Mouse (Mus musculus) erythroblast, adult 5-6 weeks (primary cell): ENCODE measurements around the gene Ptger4. TPM values are rescaled to one million over a fixed set of nuclear protein-coding genes. Genes with fewer than 3 reads are reported as not detected.

Experiments
- ATAC-seq: replicated peaks from 2 replicates; pipeline ENCODE4 v1.8.0; 2016; ENCODE audit warnings: moderate number of reproducible peaks, mild to moderate bottlenecking, moderate TSS enrichment, inconsistent platforms; ENCODE audit not compliant: poor library complexity, low FRiP score, severe bottlenecking
- total RNA-seq, 2 experiments: library from RNA; stranded (forward) in 1 of 2; stranded (reverse) in 1 of 2; fragments of 150-400 nt in 1 of 2; fragments of 200-764, 138-1000 nt in 1 of 2; gene quantifications; 2 replicates each; pipeline versions ENCODE4 v1.2.3 to v1.2.4; 2015 to 2017; ENCODE audit warnings: low replicate concordance in 2 of 2

The Ptger4 gene
- total RNA-seq (2015; ENCODE audit: low replicate concordance) = 4.8 and 13.6 TPM in 2 replicates
- 2.0 and 3.7 TPM in 2 replicates for total RNA-seq (2017; ENCODE audit: low replicate concordance)

GRCm38 (mm10) chr15:5243959-5244905 lies at the start of gene Ptger4:
Gene Ptger4 (minus strand): TSS chr15:5244187.
- peak; percentile 87 for ATAC-seq

- ATAC-seq = no peak
Measured at GRCm38 (mm10) chr15:5288412-5288811, 44.4 kb upstream of the Ptger4 start.

GRCm38 (mm10) chr15:5287072-5287471 lies 43.1 kb upstream of the Ptger4 start:
- no peak for ATAC-seq

DNA sequence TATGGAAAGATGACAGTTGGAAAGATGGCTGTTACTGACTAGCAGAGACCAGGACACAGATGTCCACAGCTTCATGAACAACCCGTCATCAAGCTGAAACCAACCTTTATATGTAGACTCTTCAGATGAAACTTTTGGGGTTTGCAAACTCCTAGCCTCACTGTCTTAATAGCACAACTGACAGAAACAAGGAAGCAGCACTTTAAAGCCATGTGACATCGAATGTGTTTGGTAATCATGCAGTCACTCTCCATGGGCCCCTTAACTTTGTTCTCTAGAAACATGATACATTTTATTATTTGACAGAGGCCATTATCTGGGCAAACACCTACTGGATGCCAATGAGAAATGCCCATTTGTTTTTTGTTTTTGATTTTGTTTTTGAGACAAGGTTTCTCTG lies 37.3 kb upstream of the Ptger4 start:
- ATAC-seq = no peak

GRCm38 (mm10) chr15:5279831-5280230 lies 35.8 kb upstream of the Ptger4 start:
- no peak for ATAC-seq

DNA sequence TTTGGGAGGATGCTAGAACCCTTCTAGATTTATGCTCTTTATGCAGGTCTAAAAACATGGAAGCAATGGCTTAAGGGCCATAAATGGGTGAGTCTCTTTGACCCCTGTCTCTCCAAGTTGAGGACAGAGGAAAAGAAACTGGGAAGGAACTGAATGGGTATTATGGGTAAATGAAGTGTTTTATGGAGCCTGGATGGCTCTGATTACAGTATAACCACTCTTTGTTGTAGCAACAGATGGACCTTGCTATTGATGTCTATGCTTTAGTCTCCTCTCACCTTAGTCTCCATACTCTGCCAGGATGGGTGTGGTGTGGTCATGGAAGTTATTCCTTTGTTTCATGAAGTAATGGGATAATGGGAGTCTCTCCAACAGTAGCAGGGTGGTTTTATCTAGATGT lies 34.5 kb upstream of the Ptger4 start:
- ATAC-seq = no peak

DNA sequence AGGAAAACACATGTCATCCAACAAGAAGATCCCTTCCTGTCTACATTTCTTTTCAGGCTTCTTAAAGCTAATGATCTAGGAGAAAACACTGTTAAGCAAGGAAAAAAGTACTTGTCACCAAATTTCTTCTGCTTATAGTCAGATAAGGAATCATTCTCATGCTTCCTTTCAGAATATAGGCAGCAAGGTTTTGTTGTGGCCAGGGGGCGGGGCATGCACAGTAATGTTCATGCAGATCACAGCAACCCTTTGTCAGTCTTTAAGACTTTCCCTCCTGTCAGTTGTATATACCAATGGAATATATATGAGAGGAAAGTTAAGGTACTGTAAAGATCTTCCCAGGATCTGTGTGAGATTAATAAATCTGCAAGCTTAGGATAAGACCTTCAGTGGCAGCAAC lies 30.0 kb upstream of the Ptger4 start:
- ATAC-seq = no peak

DNA sequence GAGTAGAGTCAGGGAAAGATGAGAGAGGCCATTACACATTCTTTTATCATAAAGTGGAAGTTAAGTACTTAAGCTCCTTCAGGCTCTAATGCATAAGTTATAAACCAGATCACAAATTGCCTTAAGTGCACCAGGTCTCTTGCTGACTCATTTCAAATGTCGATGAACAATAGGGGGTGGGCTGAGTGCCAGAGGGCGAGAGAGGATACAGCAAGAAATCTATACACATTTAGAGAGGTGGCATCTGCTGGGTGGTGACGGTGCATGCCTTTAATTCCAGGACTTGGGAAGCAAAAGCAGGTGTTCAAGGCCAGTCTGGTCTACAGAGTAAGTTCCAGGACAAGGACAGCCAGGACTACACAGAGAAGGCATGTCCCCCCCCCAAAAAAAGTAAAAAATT lies 22.1 kb upstream of the Ptger4 start:
- no peak for ATAC-seq

DNA sequence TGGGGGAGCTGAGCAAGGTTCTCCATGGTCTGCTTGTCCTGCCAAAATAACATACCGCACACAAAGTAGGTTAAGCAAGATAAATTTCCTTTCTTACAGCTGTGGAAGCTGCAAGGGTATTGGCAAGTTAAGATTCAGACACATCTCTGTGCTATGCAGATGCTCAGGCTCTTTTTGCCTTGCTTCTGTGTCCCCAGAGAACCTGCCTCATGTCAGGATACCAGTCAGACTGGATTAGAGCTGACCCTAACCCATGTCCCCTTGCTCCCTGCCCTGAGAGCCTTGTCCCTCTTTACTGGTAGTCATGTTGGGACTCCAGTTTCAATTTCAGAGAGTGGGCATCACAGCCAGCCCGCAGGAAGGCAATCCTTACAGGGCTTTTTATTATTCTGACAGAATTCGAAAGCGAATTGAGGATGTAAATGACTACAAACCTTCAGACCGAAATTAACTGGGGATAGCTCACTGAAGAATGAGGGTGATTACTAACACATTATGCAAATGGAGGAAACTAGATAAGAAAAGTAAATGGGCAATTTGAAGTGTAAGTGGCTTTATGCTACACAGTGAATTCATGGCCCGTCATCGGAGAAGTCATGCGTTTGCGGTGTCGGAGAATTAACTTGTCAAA lies 19.0 kb upstream of the Ptger4 start:
- peak; percentile 45; the same call in 1 of the 2 replicates for ATAC-seq

GRCm38 (mm10) chr15:5262095-5262667 lies 18.2 kb upstream of the Ptger4 start:
- no peak for ATAC-seq

DNA sequence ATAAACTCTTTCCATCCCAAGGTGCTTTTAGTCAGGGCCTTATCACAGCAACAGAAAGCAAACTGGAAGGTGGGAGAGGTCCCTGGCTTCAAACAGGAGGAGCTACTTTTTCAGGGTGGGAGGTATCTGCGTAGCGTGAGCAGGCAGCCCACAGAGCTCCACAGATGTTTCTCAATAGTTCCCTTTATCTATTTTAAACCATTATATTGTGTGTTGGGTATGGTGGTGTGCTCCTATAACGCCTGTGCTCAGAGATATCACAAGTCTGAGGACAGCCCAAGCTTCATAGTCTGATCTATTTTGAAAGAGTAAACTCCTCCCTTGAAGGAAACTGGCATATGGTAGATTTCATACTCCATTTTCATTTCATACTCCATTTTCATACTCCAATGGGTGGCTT lies 17.0 kb upstream of the Ptger4 start:
- ATAC-seq = peak; percentile 70

DNA sequence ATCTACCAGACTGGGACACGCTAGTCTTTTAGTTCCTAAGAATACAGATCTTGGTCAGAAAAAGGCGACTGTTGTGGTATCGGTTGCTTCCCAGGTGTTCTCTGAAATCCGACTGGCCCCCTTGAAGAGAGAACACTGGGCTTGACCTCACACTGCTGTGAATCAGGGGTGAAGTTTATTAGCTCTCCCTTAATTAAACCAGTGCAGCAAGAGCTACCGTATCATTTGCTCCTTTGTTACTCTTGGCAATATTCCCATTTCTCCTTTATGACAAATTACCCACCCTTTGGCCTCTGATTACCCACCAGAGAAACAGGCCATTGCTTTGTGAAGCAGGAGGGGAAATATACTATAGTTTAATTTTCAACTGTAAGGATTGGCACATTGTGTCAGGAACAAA lies 16.2 kb upstream of the Ptger4 start:
- ATAC-seq = no peak

DNA sequence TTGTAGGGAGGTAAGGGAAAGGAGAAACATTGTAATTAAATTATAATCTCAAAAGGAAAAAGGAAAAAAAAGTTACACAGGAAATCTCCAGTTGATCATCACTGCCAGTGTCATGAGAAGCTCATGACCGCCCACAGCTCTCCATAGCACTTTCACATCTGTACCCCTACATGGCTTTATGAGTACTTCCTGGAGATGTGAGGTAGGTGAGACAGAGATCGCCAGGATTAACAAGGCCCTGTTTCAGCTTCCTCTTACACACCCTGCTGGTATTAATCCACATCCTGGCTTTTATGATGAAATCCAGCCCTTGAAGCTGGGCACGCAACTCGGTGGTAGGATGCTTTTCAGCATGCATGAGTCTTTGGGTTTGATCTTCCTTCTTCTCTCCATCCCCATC lies 6.2 kb upstream of the Ptger4 start:
- no peak for ATAC-seq

- ATAC-seq = peak; percentile 33
Measured at GRCm38 (mm10) chr15:5243036-5243958, 690 bp downstream of the Ptger4 start.

DNA sequence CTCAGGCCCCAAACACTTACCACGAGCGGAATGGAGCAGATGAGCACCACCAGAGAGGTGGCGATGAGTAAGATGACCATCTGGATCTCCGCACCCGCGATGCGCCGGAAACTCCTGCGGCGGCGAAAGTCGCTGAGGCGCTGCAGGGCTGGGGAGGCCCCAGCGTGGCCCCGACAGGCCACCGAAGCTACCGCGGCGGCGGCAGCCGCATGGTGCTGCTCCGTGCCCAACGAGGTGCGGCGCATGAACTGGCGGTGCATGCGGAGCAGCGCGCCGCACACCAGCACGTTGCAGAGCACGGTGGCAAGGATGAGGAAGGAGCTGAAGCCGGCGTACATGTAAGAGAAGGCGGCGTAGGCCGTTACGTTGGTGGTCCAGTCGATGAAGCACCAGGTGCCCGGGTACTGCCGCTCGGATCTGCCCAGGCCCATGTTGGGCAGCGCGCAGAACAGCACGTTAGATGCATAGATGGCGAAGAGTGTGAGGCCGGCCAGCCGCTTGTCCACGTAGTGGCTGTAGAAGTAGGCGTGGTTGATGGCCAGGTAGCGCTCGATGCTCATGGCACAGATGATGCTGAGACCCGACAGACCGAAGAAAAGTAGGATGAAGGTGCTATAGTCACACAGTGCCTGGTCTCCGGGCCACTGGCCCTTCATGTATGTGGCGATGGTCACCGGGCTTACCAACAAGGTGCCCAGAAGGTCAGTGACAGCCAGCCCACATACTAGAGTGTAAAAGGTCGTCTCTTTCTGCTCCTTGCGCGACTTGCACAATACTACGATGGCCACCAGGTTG lies 1.5 kb downstream of the Ptger4 start:
- peak; percentile 14; the same call in 1 of the 2 replicates for ATAC-seq

DNA sequence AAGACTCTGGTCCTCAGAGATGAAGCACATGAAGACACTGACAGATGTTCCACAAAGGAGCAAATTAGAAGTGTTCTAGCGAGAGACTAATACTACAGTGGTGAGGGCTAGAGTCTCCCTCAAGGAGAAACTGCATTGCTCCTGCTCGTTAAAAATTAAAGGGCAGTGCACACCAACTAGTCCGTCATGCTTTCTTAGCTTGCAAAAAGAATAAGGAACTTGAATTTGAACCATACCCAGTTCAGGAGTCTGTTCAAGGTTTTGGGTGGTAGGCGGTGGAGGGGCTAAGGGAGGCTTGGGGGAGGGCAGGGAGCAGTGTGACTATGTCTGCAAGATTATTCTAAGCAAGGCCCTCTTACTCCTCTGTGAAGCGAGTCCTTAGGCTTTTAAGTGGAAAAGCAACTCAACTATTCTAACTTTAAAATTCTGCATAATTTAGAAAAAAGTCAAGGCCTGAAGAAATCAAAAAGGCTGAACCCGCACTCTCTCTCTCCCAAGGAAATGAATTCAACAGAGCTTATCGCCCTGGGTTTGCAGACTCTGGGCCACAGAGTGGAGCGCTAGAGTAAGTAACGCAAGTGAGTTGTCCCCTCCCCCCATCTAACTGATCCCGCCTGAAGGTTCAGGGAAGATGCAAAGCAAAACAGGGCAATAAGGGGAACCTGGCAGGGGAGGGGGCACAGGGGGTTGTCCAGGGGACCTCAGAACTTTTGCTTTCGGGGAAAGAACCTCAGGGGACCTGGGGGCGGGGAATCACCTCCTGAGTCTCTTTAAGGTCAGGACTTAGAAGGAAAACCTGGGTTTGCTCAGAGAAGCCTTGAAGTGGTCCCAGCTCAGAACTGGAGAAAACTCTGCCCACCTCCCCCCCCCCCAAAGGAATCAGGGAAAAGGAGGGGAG lies 2.4 kb downstream of the Ptger4 start:
- ATAC-seq = no peak

- no peak for ATAC-seq
Measured at GRCm38 (mm10) chr15:5240360-5240759, 3.6 kb downstream of the Ptger4 start.

DNA sequence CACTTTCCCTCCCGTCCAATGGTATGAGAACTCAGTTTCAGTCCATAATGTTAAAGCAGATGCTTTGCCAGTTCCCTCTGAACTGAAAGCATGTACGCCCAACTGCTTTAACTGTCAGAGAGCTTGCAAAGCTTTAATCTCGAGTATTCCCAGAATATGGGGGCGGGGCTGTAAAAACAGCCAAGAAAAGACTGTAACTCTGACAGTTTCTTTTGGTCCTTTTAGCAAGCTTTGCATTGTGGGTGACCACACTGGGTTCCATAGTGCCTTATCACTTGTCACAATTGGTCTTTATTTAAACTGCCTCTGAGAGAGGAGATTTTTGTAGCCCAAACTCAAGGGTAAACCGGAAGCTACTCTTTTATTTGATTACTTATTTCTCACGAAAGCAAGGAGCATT lies 4.1 kb downstream of the Ptger4 start:
- no peak for ATAC-seq
